Mouse (Mus musculus) adrenal gland (tissue): ENCODE results near the gene Il12rb1.

ENCODE experiments used
- microRNA-seq, 2 experiments: library from miRNA; unstranded; fragments of <30 nt; microRNA quantifications; one replicate each; pipeline ENCODE4; 2019

Gene Il12rb1

Small RNAs within 50 kb of the gene (microRNA-seq; reads per million reads assigned to microRNA genes)
- 1.1 to 1.8 reads per million in 2 experiments for gene Mir7240
